Mouse (Mus musculus) liver, postnatal 0 days (tissue): Measurements from ENCODE around the gene Rad9b.

ENCODE experiments used
- CTCF ChIP-seq: sonication (generic); IDR thresholded peaks from 2 replicates; pipeline ENCODE4 v1.5.1; 2016; ENCODE audit warnings: antibody characterized with exemption, low read depth
- EP300 ChIP-seq: IDR thresholded peaks from 2 replicates; pipeline ENCODE4 v1.6.1; 2016; ENCODE audit warnings: antibody characterized with exemption, low read depth, mild to moderate bottlenecking

DNA sequence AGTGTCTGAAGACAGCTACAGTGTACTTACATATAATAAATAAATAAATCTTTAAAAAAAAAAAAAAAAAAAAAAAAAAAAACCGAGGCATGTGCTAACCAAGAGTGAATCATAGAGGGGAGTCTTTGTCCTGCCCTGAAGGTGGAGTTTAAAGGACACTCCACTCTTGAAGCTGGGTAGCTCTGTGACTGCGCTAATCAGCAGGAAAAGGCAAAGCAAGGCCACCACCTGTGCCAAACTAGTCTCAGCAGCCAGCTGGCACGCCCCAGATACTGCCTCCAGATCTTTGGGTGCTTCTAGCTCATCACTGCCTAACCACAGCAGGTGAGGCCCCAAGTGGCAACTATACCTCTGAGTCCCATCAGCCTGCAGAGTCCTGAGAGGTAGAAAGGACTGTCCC is 19.4 kb downstream of the Rad9b start:
- TF ChIP-seq CTCF (no peak), EP300 (no peak)
